Mouse (Mus musculus) stomach, postnatal 0 days (tissue): Measurements from ENCODE around the gene Olfr1356. TPM values are rescaled to one million over a fixed set of nuclear protein-coding genes. Genes with fewer than 3 reads are reported as not detected.
"Not testable (repeated sequence)": the region's sequence is repeated elsewhere in the genome, so short reads cannot be mapped to it uniquely, and the experiment has no call there.

Source experiments
- ATAC-seq: fragments of 200-750 bp; cut with Nextera tagmentation; 2 replicates; pipeline ENCODE4 v1.8.0; 2017; ENCODE audit not compliant: low FRiP score, low TSS enrichment
- DNase-seq: peaks from one replicate; pipeline ENCODE4 v3.0.0-alpha.2; 2016; ENCODE audit warnings: low spot score
- H3K27ac ChIP-seq: fragments of 300-500 bp; sonication (generic); replicated peaks from 2 replicates; pipeline ENCODE4 v1.5.1; 2014; ENCODE audit warnings: mild to moderate bottlenecking, control low read depth
- H3K27me3 ChIP-seq: fragments of 300-500 bp; sonication (generic); 2 replicates; pipeline ENCODE4 v1.6.1; 2014; ENCODE audit warnings: low read length; ENCODE audit not compliant: control insufficient read depth, insufficient read depth
- H3K36me3 ChIP-seq: fragments of 300-500 bp; sonication (generic); 2 replicates; pipeline ENCODE4 v1.6.1; 2014; ENCODE audit warnings: low read length, mixed read lengths; ENCODE audit not compliant: control insufficient read depth, insufficient read depth
- H3K4me1 ChIP-seq: fragments of 300-500 bp; sonication (generic); replicated peaks from 2 replicates; pipeline ENCODE4 v1.6.1; 2014; ENCODE audit warnings: antibody characterized with exemption; ENCODE audit not compliant: control insufficient read depth, insufficient read depth
- H3K4me2 ChIP-seq: fragments of 300-500 bp; sonication (generic); replicated peaks from 2 replicates; pipeline ENCODE4 v1.6.1; 2014; ENCODE audit warnings: low read depth, mild to moderate bottlenecking, control low read depth, moderate library complexity
- H3K4me3 ChIP-seq: fragments of 300-500 bp; sonication (generic); 2 replicates; pipeline ENCODE4 v1.5.1; 2014; ENCODE audit warnings: low read depth, low read length, control low read depth
- H3K9ac ChIP-seq: fragments of 300-500 bp; sonication (generic); 2 replicates; pipeline ENCODE4 v1.6.1; 2014; ENCODE audit warnings: mild to moderate bottlenecking, low read length, control low read depth, mixed read lengths
- H3K9me3 ChIP-seq: fragments of 300-500 bp; sonication (generic); 2 replicates; pipeline ENCODE4 v1.6.1; 2016; ENCODE audit warnings: low read length; ENCODE audit not compliant: control insufficient read depth
- CTCF ChIP-seq: IDR thresholded peaks from 2 replicates; pipeline ENCODE4 v1.5.1; 2016; ENCODE audit warnings: antibody characterized with exemption, low read depth, mild to moderate bottlenecking, moderate library complexity
- EP300 ChIP-seq: optimal IDR thresholded peaks from 2 replicates; pipeline ENCODE3; 2016; ENCODE audit warnings: antibody characterized with exemption
- WGBS: fragments of 180-500 bp; shearing (Covaris S2); extraction: QIAGEN DNeasy Blood & Tissue Kit; methylation state at CpG from one replicate; pipeline ENCODE4 v1.1.7; 2014; 5-methylcytosine and 5-hydroxymethylcytosine counted together
- polyA plus RNA-seq: library from polyadenylated mRNA; unstranded; fragments of >200 nt; fragmentation: Nextera tagmentation; extraction: Ambion mirVana; gene quantifications from 2 replicates; pipeline ENCODE4 v1.2.1, GENCODE M21; 2015

Olfr1356 gene
- not detected in 2 replicates for polyA plus RNA-seq

GRCm38 (mm10) chr10:78852066-78852465 is at the start of gene Olfr1356:
TSS of gene Olfr1356 (minus strand) at chr10:78852166.
- 62% methylated on average over 2 of the region's 2 CpGs for WGBS
- Histone ChIP-seq H3K4me3 (no peak within 1 kb of the TSS), H3K9me3 (no peaks in the 10 kb centered on the region), H3K4me2 (no peak within 1 kb of the TSS), H3K36me3 (no peaks in the 10 kb centered on the region), H3K27ac (no peak within 1 kb of the TSS), H3K9ac (no peak within 1 kb of the TSS), H3K4me1 (no peaks in the 10 kb centered on the region), H3K27me3 (no peaks in the 10 kb centered on the region)
- DNase-seq (no peak), ATAC-seq (no peak)
- TF ChIP-seq EP300 (no peak), CTCF (no peak)

GRCm38 (mm10) chr10:78875240-78875639 is 23.3 kb upstream of the Olfr1356 start, which contains the start of gene Olfr1355:
TSS of gene Olfr1355 (plus strand) at chr10:78875540.
- no peak for DNase-seq
- Histone ChIP-seq H3K4me2 (no peak within 1 kb of the TSS), H3K4me3 (no peak within 1 kb of the TSS), H3K9ac (no peak within 1 kb of the TSS), H3K27me3 (no peaks in the 10 kb centered on the region), H3K27ac (no peak within 1 kb of the TSS), H3K4me1 (no peaks in the 10 kb centered on the region), H3K9me3 (no peaks in the 10 kb centered on the region), H3K36me3 (no peaks in the 10 kb centered on the region)
- no peak for ATAC-seq
- 73% methylated on average over 2 of the region's 2 CpGs for WGBS
- TF ChIP-seq CTCF: no peak
- TF ChIP-seq EP300: no peak

- not testable (repeated sequence) for H3K4me1 ChIP-seq, H3K27ac ChIP-seq, H3K36me3 ChIP-seq, ATAC-seq, H3K4me3 ChIP-seq, H3K27me3 ChIP-seq, H3K9ac ChIP-seq, H3K4me2 ChIP-seq, DNase-seq, H3K9me3 ChIP-seq
- 90% methylated on average over 12 of the region's 12 CpGs for WGBS
Measured at GRCm38 (mm10) chr10:78840456-78840855, 11.5 kb downstream of the Olfr1356 start.

- no peaks in the 10 kb centered on the region for H3K9me3 ChIP-seq
- TF ChIP-seq EP300 (no peak), CTCF (no peak)
- H3K36me3 ChIP-seq: no peaks in the 10 kb centered on the region
- no peak overlapping the region for H3K4me3 ChIP-seq
- ATAC-seq (no peak), DNase-seq (no peak)
- H3K27me3 ChIP-seq: no peaks in the 10 kb centered on the region
- no peak overlapping the region for H3K27ac ChIP-seq
- H3K4me2 ChIP-seq: no peak overlapping the region
- no peaks in the 10 kb centered on the region for H3K4me1 ChIP-seq
- WGBS: 56% methylated on average over 6 of the region's 6 CpGs
- no peak overlapping the region for H3K9ac ChIP-seq
Measured at GRCm38 (mm10) chr10:78812358-78813060, 39.5 kb downstream of the Olfr1356 start.

- Histone ChIP-seq H3K9me3 (no peaks in the 10 kb centered on the region), H3K4me3 (no peak overlapping the region), H3K36me3 (no peaks in the 10 kb centered on the region), H3K4me2 (no peak overlapping the region), H3K9ac (no peak overlapping the region), H3K27me3 (no peaks in the 10 kb centered on the region), H3K4me1 (no peaks in the 10 kb centered on the region), H3K27ac (no peak overlapping the region)
- TF ChIP-seq CTCF (no peak), EP300 (no peak)
- WGBS: 78% methylated on average over 2 of the region's 2 CpGs
- DNase-seq (no peak), ATAC-seq (no peak)
Measured at GRCm38 (mm10) chr10:78801449-78801848, 50.5 kb downstream of the Olfr1356 start.

Other genes with a start within 250 kb of the Olfr1356 start
- gene Olfr1357, start 234.1 kb downstream of the Olfr1356 start, polyA plus RNA-seq: not detected in 2 replicates
- 29.5 and 31.1 TPM in 2 replicates for gene Casp14, start 133.9 kb downstream of the Olfr1356 start, polyA plus RNA-seq
- 0.07 TPM in 1 of 2 replicates, not detected in the other for gene Ccdc105, start 99.1 kb downstream of the Olfr1356 start, polyA plus RNA-seq
- 0.23 and 0.38 TPM in 2 replicates for gene Slc1a6, start 71.7 kb downstream of the Olfr1356 start, polyA plus RNA-seq
- gene Olfr1355, start 23.4 kb upstream of the Olfr1356 start, polyA plus RNA-seq: not detected in 2 replicates
- gene Olfr1354, start 61.0 kb upstream of the Olfr1356 start, polyA plus RNA-seq: not detected in 2 replicates
- not detected in 2 replicates for gene Olfr8, start 98.5 kb upstream of the Olfr1356 start, polyA plus RNA-seq
- gene Olfr1353, start 111.1 kb upstream of the Olfr1356 start, polyA plus RNA-seq: not detected in 2 replicates
- gene Olfr1352, start 128.9 kb upstream of the Olfr1356 start, polyA plus RNA-seq: not detected in 2 replicates
- gene Olfr1351, start 160.3 kb upstream of the Olfr1356 start, polyA plus RNA-seq: not detected in 2 replicates
- 0.12 TPM in 1 of 2 replicates, not detected in the other for gene Olfr57, start 176.6 kb upstream of the Olfr1356 start, polyA plus RNA-seq
- 7.3 and 7.7 TPM in 2 replicates for gene 2610008E11Rik, start 245.4 kb upstream of the Olfr1356 start, polyA plus RNA-seq